Mouse (Mus musculus) gastrocnemius, adult 2 months (tissue): Measurements from ENCODE around the gene Nsd1. TPM values are rescaled to one million over a fixed set of nuclear protein-coding genes. Genes with fewer than 3 reads are reported as not detected.
A peak's percentile ranks its signal among the peaks of the same experiment; 100 is the strongest.
"Not testable (repeated sequence)": the region's sequence is repeated elsewhere in the genome, so short reads cannot be mapped to it uniquely, and the experiment has no call there.

Experiments used
- DNase-seq: peaks from one replicate; pipeline ENCODE4 v3.0.0; 2022
- H3K27ac ChIP-seq: fragments of 200-600 bp; 2 replicates; pipeline ENCODE4 v1.8.1; 2022; ENCODE audit warnings: mild to moderate bottlenecking
- H3K4me3 ChIP-seq: fragments of 200-600 bp; 2 replicates; pipeline ENCODE4 v1.8.1; 2022; ENCODE audit warnings: mild to moderate bottlenecking, moderate library complexity
- CTCF ChIP-seq: fragments of 200-600 bp; IDR thresholded peaks from 2 replicates; pipeline ENCODE4 v1.8.1; 2022; ENCODE audit warnings: antibody characterized with exemption, mild to moderate bottlenecking, moderate library complexity
- intact Hi-C: fragments of 180-260 bp; cut with DNase I; formaldehyde crosslinking; loops from one replicate; pipeline ENCODE4 v1.15.1; 2025
- total RNA-seq, 2 experiments: library from RNA; stranded (reverse); gene quantifications; 2 replicates each; pipeline ENCODE4 v1.2.3; 2021

Nsd1 gene
- total RNA-seq, 2 experiments from 2014 or later: 49.5 to 56.7 TPM

GRCm38 (mm10) chr13:55176265-55176664 is 33.3 kb upstream of the Nsd1 start:
- no peak for DNase-seq
- intact Hi-C loops: loop anchor here (5.0 kb wide), 1 partner anchor 379 kb away; no protein-coding TSS in a partner anchor
- Histone ChIP-seq H3K4me3 (no peak overlapping the region), H3K27ac (peak overlapping the region; percentile 21; the same call in 1 of the 2 replicates)
- TF ChIP-seq CTCF: no peak

DNA sequence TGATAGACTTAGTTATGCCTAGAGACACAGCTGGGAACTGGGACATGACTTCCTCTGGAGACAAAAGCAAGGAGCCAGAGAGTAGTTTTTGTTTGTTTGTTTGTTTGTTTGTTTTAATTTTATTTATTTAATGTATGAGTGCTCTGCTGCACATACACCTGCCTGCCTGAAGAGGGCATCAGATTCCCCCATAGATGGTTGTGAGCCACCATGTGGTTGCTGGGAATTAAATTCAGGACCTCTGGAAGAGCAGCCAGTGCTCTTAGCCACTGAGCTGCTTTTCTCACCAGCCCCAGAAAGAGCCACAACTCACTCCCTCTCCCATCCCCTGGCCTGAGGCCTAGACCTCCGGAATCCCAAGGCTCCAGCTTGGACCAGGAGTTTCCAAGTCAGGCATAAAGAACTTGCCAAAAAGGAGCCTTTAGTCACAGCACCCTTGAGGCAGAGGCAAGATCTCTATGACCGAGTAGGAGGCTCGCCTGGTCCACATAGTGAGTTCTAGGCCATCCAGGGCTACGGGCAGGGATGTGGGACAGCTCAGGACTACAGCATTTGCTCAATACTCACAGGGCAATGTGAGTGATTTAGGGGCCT is 31.6 kb upstream of the Nsd1 start:
- DNase-seq: peak; percentile 64
- peak; percentile 63 for TF ChIP-seq CTCF
- intact Hi-C loops: loop anchor here (1.0 to 5.0 kb wide), 2 partner anchors 43 to 381 kb away; no protein-coding TSS in a partner anchor
- Histone ChIP-seq H3K4me3 (no peak overlapping the region), H3K27ac (peak overlapping the region; percentile 72)

DNA sequence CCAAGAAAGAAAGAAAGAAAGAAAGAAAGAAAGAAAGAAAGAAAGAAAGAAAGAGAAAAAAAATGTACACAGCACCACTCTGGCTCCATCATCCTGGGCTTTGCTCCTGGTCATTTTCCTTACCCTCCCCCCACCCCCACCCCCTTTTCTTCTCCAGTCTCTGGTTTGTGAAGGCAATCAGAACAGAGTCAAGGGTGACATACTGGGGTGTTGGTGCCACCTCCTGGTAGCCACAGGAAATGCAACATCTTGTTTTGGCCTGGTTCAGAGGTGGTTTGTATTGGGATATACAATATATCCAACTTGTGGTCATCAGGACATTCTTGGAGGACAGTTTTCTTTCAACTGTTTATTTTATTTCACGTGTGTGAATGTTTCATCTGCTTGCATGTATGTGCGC is 31.0 kb upstream of the Nsd1 start:
- TF ChIP-seq CTCF: peak; percentile 74
- Histone ChIP-seq H3K27ac (peak overlapping the region; percentile 72), H3K4me3 (no peak overlapping the region)
- DNase-seq: peak; percentile 75
- intact Hi-C loops: loop anchor here (1.0 to 5.0 kb wide), 2 partner anchors 43 to 381 kb away; no protein-coding TSS in a partner anchor

DNA sequence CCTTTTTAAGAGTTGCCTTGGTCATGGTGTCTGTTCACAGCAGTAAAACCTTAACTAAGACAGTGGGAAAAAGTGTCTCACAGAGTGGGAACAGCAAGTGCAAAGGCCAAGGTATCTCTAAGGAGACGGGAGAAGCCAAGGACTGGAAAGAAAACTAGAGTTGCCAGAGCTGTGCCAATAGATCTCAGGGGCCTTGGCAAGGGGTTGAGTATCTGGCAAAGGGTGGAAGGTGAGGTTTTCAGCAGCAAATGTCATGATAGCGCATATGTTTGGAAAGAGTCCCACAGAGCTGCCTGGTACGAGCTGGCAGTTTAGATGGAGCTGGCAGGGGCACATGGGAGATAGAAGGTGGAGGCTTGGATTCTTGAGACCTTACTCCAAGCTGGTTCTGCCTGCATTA is 30.0 kb upstream of the Nsd1 start:
- H3K4me3 ChIP-seq: no peak overlapping the region
- no peak for TF ChIP-seq CTCF
- intact Hi-C loops: loop anchor here (5.0 kb wide), 1 partner anchor 382 kb away; no protein-coding TSS in a partner anchor
- no peak overlapping the region for H3K27ac ChIP-seq
- peak; percentile 29 for DNase-seq

- Histone ChIP-seq H3K27ac (peak overlapping the region; percentile 92), H3K4me3 (peak overlapping the region; percentile 70)
- intact Hi-C loops: loop anchor here (2.0 to 5.0 kb wide), 3 partner anchors 31 to 66 kb away; no protein-coding TSS in a partner anchor
- no peak for DNase-seq
- TF ChIP-seq CTCF: no peak
Observed at GRCm38 (mm10) chr13:55181786-55182172, 27.8 kb upstream of the Nsd1 start.

DNA sequence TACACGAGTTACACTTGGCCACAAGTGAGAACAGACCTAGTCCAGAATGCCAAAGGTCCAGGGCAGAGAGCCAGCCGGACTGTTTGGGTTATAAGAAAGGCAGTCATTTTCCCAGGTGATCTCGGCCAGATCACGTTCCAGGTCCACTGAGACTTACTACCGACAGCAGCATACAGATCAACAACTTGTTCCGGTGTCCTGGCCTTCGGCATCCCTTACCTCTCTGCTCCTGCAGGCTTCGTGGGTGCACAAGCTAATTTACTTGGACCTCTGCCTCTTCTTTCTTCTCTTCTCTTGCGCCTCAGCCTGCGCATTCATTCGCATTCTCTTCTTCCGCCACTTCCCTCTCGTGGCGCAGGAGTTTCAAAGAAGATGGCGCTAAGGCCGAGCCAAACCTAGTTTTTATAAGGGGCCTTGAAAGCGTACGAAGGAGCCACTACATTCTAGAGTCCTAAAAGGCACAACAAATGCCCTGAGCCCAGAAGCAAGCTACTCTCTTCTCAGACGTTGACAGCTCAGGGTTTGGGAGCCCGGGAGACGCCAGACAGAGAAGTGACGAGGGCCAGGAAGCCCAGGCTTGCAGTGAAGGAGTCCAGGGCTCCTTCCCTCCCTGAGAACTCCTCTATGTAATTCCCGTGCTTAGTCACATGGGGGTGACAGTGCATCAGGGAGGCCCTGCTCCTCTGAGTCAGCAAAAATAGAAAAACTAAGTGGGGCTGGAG is 27.2 kb upstream of the Nsd1 start:
- H3K27ac ChIP-seq: peak overlapping the region; percentile 92
- TF ChIP-seq CTCF: peak; percentile 77
- intact Hi-C loops: loop anchor here (2.0 to 5.0 kb wide), 3 partner anchors 30 to 65 kb away; no protein-coding TSS in a partner anchor
- H3K4me3 ChIP-seq: peak overlapping the region; percentile 70
- DNase-seq: peak; percentile 73

DNA sequence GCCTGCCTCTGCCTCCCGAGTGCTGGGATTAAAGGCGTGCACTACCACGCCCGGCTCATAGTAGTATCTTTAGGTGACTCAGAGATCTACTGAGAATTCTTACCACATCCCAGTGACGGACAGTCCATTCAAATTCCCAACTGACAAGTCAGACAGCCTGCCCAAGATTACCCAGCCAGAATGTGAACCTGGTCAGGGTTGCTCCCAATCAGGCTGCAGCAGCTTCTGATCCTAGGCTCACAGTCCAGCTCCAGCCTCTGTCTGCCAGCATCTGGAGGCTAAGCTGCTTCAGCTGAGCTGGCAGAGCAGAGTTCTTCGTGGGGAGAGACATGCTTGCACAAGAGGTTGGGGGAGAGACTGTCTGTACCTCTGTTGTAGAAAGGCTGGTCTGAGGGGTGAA is 26.2 kb upstream of the Nsd1 start:
- intact Hi-C loops: loop anchor here (2.0 to 5.0 kb wide), 3 partner anchors 29 to 64 kb away; no protein-coding TSS in a partner anchor
- no peak for TF ChIP-seq CTCF
- DNase-seq: no peak
- Histone ChIP-seq H3K27ac (peak overlapping the region; percentile 20; the same call in 1 of the 2 replicates), H3K4me3 (no peak overlapping the region)

- intact Hi-C loops, H3K4me3 ChIP-seq, DNase-seq, H3K27ac ChIP-seq: not testable (repeated sequence)
Observed at GRCm38 (mm10) chr13:55187062-55187461, 22.5 kb upstream of the Nsd1 start.

GRCm38 (mm10) chr13:55189531-55190107 is 20.0 kb upstream of the Nsd1 start:
- H3K27ac ChIP-seq: peak overlapping the region; percentile 94
- H3K4me3 ChIP-seq: peak overlapping the region; percentile 73
- intact Hi-C loops: loop anchor here (2.0 kb wide), 1 partner anchor 21 kb away; no protein-coding TSS in a partner anchor
- no peak for TF ChIP-seq CTCF
- DNase-seq: no peak

GRCm38 (mm10) chr13:55190121-55190868 is 19.3 kb upstream of the Nsd1 start:
- peak; percentile 98 for DNase-seq
- peak overlapping the region; percentile 94 for H3K27ac ChIP-seq
- intact Hi-C loops: loop anchor here (2.0 kb wide), 1 partner anchor 21 kb away; no protein-coding TSS in a partner anchor
- peak overlapping the region; percentile 73 for H3K4me3 ChIP-seq
- peak; percentile 77 for TF ChIP-seq CTCF

- intact Hi-C loops: loop anchor here (2.0 kb wide), 1 partner anchor 19 kb away; no protein-coding TSS in a partner anchor
- TF ChIP-seq CTCF: no peak
- H3K4me3 ChIP-seq: no peak overlapping the region
- no peak for DNase-seq
- H3K27ac ChIP-seq: no peak overlapping the region
Observed at GRCm38 (mm10) chr13:55191535-55191934, 18.0 kb upstream of the Nsd1 start.

GRCm38 (mm10) chr13:55202758-55203157 is 6.8 kb upstream of the Nsd1 start:
- H3K27ac ChIP-seq, intact Hi-C loops: not testable (repeated sequence)

More at GRCm38 (mm10) chr13:55202758-55203157, 6.8 kb upstream of the Nsd1 start:
- not testable (repeated sequence) for H3K4me3 ChIP-seq, DNase-seq
